Mouse (Mus musculus): ENCODE results near the gene Klf17.

DNA sequence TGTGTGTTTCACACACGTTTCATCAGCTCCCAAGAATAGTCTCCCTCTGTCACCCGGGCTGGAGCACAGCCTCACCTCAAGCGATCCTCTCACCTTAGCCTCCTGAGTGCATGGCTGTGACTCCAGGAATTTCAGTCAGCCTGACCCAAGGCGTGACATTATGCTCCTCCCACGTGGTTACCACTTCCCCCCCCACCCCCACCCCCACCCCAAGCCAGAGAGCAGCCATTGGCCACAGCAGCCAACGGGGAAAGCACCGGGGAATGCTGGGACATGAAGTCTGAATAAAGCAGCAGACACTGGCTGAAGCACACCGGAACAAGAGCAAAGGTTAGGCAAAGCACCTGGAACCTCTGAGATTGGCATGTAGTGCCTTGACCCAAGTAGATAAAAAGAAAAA is 21.5 kb upstream of the Klf17 start:
- TF ChIP-seq CTCF (conservative IDR thresholded peaks at IDR 0.05; ENCODE audit: low read length) (no peak), POU5F1 (IDR thresholded peaks at IDR 0.05; ENCODE audit: borderline replicate concordance, low read length) (no peak), NANOG (IDR thresholded peaks at IDR 0.05; ENCODE audit: borderline replicate concordance, low read length) (no peak)
